Mouse (Mus musculus): ENCODE measurements around the gene Cabin1. TPM values are rescaled to one million over a fixed set of nuclear protein-coding genes. Genes with fewer than 3 reads are reported as not detected.
A peak's percentile ranks its signal among the peaks of the same experiment; 100 is the strongest.
"Not testable (repeated sequence)": the region's sequence is repeated elsewhere in the genome, so short reads cannot be mapped to it uniquely, and the experiment has no call there.

Cabin1 gene
- polyA plus RNA-seq, 1 experiment from 2014 or later: 13.9 TPM

DNA sequence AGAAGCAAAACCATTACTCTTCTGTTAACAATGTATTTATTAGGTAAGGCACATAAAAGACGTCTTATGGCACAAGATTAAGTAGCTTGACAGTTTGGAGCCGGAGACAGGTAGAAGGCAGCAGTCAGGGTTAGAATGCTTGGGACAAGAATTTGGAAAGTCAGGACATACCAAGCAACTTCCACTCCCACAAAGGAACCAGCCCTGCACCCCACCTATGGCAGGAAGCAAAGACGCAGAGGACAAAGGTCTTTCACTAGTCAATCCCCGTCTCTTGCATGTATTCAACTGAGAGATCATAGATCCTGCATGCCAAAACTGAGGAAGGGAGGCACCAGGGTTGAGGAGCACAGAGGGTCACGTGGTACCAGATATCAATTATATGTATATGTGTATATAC lies 10.0 kb upstream of the Cabin1 start:
- no peaks in the 10 kb centered on the region for H3K4me1 ChIP-seq (replicated peaks; ENCODE audit: control insufficient read depth, insufficient read depth)
- TF ChIP-seq CTCF (IDR thresholded peaks at IDR 0.05; ENCODE audit: low read depth): no peak
- TF ChIP-seq EP300 (optimal IDR thresholded peaks at IDR 0.05): no peak
- H3K9ac ChIP-seq (ENCODE audit: low read length): no peak overlapping the region
- no peak overlapping the region for H3K4me3 ChIP-seq (ENCODE audit: low read depth, low read length)
- no peaks in the 10 kb centered on the region for H3K27me3 ChIP-seq (ENCODE audit: control insufficient read depth, insufficient read depth, low read length)
- H3K9me3 ChIP-seq (ENCODE audit: control insufficient read depth, low read length): no peaks in the 10 kb centered on the region
- DNase-seq (ENCODE audit: low spot score) (no peak), ATAC-seq (ENCODE audit: low FRiP score, low TSS enrichment) (no peak)
- WGBS: 81% methylated on average over 5 of the region's 5 CpGs
- H3K27ac ChIP-seq (replicated peaks): 0 out of 2 replicates have a peak overlapping the region, but pooled peaks have one; percentile 1
- no peak overlapping the region for H3K4me2 ChIP-seq (replicated peaks; ENCODE audit: low read depth)
- H3K36me3 ChIP-seq (ENCODE audit: control insufficient read depth, insufficient read depth, low read length): no peaks in the 10 kb centered on the region

DNA sequence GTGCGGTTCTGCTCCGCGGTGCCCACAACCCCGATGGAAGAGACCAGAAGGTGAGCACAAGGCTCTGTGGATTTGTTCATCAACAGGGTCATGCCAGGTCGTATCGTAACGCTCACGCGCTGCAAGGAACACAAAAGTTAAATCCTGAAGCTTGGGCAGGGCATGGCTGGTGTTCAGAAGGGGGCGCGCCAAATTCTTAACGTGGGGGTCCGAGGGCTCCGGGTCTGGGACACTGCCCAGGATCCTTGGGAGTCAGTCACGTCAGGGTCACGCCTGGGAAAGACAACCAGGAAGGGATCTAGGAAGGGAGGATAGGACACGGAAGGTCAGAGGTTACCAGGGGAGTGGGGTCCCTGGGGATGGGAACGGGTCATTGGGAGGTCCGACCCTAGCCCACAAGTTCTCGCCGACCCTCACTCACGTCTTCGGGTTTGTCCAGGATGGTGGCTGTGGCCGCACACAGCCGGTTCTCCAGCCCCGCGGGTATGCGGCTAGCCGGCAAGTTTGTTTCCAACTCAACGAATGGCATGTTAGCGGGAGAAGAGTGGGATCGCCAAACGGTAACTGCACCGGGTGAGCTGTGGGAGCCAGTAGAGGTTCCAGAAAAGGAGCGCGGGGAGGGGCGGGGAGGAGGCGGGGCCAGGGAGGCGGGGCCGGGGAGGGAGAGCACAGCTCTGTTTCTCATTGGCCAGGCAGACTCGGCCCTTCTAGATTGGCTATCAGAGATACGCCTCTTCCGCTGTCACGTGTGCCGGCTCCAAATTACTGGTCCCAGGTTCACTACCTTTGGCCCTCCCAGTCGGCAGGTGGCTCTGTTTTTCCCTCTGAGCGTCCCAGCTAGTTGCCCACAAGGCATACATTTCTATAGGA lies 8.9 kb upstream of the Cabin1 start, which contains the start of gene Ddt:
Gene Ddt, minus strand, starts transcription at position 620 of the 870 bp plus-strand sequence.
- Histone ChIP-seq H3K9ac (ENCODE audit: low read length) (peak within 1 kb of the TSS; percentile 65), H3K4me3 (ENCODE audit: low read depth, low read length) (peak within 1 kb of the TSS; percentile 67), H3K4me1 (replicated peaks; ENCODE audit: control insufficient read depth, insufficient read depth) (no peaks in the 10 kb centered on the region), H3K36me3 (ENCODE audit: control insufficient read depth, insufficient read depth, low read length) (no peaks in the 10 kb centered on the region), H3K27me3 (ENCODE audit: control insufficient read depth, insufficient read depth, low read length) (no peaks in the 10 kb centered on the region), H3K27ac (replicated peaks) (peak within 1 kb of the TSS; percentile 65; the same call in 1 of the 2 replicates), H3K9me3 (ENCODE audit: control insufficient read depth, low read length) (no peaks in the 10 kb centered on the region), H3K4me2 (replicated peaks; ENCODE audit: low read depth) (peak within 1 kb of the TSS; percentile 99)
- no peak for TF ChIP-seq EP300 (optimal IDR thresholded peaks at IDR 0.05)
- peak; percentile 58 for TF ChIP-seq CTCF (IDR thresholded peaks at IDR 0.05; ENCODE audit: low read depth)
- DNase-seq (ENCODE audit: low spot score): peak; percentile 97
- under 1% methylated on average over 46 of the region's 47 CpGs for WGBS
- peak; percentile 94 for ATAC-seq (ENCODE audit: low FRiP score, low TSS enrichment)

DNA sequence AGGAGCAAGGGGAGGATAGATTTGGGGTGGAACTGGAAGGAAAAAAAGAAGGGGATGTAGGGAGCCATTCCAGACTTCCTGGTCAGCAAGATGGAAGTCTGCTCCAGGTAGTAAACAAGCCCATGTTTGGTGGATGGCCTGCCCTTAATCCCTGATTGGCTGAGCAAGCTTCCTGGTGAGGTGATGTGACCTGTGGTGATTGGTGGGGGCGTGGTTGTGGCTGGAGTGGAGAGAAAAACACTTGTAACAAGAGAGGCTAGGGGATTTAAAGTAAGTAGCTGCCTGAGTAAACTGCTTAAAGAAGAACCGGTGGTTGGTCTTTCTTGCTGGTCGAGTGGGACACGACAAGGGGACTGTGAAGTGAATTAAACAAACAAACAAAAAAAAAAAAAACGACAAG lies 3.6 kb upstream of the Cabin1 start:
- H3K9me3 ChIP-seq (ENCODE audit: control insufficient read depth, low read length); ATAC-seq (ENCODE audit: low FRiP score, low TSS enrichment); H3K27ac ChIP-seq (replicated peaks); H3K27me3 ChIP-seq (ENCODE audit: control insufficient read depth, insufficient read depth, low read length); H3K4me1 ChIP-seq (replicated peaks; ENCODE audit: control insufficient read depth, insufficient read depth); H3K4me3 ChIP-seq (ENCODE audit: low read depth, low read length); H3K4me2 ChIP-seq (replicated peaks; ENCODE audit: low read depth); H3K9ac ChIP-seq (ENCODE audit: low read length); H3K36me3 ChIP-seq (ENCODE audit: control insufficient read depth, insufficient read depth, low read length): not testable (repeated sequence)
- 31% methylated on average over 5 of the region's 5 CpGs for WGBS
- DNase-seq (ENCODE audit: low spot score): peak; percentile 56

DNA sequence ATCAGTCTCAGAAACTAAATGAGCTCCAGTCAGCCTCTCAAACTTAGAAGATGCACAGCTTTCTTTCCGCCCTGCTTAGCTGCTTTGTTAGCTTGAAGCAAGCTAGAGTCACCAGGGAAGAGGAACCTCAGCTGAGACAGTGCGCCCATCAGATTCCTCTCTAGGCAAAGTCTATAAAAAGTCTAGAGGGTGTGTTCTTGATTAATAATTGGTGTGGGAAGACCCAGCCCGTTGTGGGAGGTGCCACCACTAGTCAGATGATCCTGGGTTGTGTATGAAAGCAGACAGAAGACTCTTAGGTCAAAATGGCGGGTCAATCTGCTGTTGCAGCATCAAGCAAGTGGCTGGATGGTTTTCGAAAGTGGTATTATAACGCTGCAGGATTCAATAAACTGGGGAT lies 2.7 kb upstream of the Cabin1 start:
- Histone ChIP-seq H3K4me1 (replicated peaks; ENCODE audit: control insufficient read depth, insufficient read depth) (no peaks in the 10 kb centered on the region), H3K9me3 (ENCODE audit: control insufficient read depth, low read length) (no peaks in the 10 kb centered on the region), H3K9ac (ENCODE audit: low read length) (no peak overlapping the region), H3K4me2 (replicated peaks; ENCODE audit: low read depth) (no peak overlapping the region), H3K27ac (replicated peaks) (no peak overlapping the region), H3K27me3 (ENCODE audit: control insufficient read depth, insufficient read depth, low read length) (no peaks in the 10 kb centered on the region), H3K36me3 (ENCODE audit: control insufficient read depth, insufficient read depth, low read length) (no peaks in the 10 kb centered on the region), H3K4me3 (ENCODE audit: low read depth, low read length) (no peak overlapping the region)
- DNase-seq (ENCODE audit: low spot score): no peak
- ATAC-seq (ENCODE audit: low FRiP score, low TSS enrichment): no peak
- TF ChIP-seq CTCF (IDR thresholded peaks at IDR 0.05; ENCODE audit: low read depth): no peak
- TF ChIP-seq EP300 (optimal IDR thresholded peaks at IDR 0.05): no peak
- WGBS: 79% methylated on average over 6 of the region's 6 CpGs

DNA sequence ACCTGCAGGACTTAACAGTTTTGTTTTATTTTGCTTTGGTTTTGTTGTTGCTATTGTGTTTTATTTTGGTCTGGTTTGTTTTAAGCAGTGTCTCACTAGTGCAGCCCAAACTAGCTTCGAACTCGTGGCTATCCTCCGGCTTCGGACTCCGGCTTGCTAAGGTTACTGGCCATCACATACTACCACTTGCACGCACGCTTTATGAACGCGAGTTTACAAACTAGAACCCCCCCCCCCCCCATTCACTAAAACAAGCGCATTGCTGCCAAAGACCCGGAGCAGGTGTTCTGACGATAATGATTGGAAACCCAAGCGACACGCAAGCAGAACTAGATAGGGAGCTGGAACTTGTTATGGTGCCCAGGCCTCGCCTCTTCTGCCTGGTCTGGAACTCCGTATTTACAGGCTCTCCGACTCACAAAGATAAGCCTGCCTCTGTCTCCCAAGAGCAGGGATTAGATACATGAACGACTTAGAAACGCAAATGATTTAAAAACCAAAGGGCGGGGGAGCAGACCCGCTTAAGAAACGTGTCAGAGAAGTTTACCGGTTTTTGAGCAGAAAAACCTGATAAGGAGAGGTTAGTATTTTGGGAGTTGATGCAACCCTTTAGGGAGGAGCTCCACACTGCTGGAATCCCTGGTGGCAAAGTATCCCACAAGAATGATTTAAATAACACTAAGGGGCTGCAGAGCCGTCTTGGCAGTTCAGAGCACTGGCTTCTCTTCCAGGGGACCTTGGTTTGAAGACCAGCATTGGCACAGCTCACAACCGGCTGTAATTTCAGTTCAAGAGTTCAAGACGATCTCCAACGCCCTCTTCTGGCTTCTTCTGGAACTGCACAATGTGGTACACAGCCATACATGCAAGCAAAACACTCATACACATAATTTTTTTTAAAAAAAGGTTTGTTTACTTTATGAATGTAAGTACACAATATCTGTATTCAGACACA lies 655 bp upstream of the Cabin1 start:
- ATAC-seq (ENCODE audit: low FRiP score, low TSS enrichment): peak; percentile 18; the same call in 1 of the 2 replicates
- no peak for TF ChIP-seq EP300 (optimal IDR thresholded peaks at IDR 0.05)
- TF ChIP-seq CTCF (IDR thresholded peaks at IDR 0.05; ENCODE audit: low read depth): peak; percentile 82
- Histone ChIP-seq H3K9ac (ENCODE audit: low read length) (peak overlapping the region; percentile 41), H3K27ac (replicated peaks) (peak overlapping the region; percentile 74), H3K9me3 (ENCODE audit: control insufficient read depth, low read length) (no peaks in the 10 kb centered on the region), H3K4me1 (replicated peaks; ENCODE audit: control insufficient read depth, insufficient read depth) (no peaks in the 10 kb centered on the region), H3K36me3 (ENCODE audit: control insufficient read depth, insufficient read depth, low read length) (no peaks in the 10 kb centered on the region), H3K4me3 (ENCODE audit: low read depth, low read length) (peak overlapping the region; percentile 85), H3K27me3 (ENCODE audit: control insufficient read depth, insufficient read depth, low read length) (no peaks in the 10 kb centered on the region), H3K4me2 (replicated peaks; ENCODE audit: low read depth) (peak overlapping the region; percentile 72)
- peak; percentile 87 for DNase-seq (ENCODE audit: low spot score)
- WGBS: under 1% methylated on average over 27 of the region's 27 CpGs

Data from stomach, postnatal 0 days (tissue).